Mouse (Mus musculus): ENCODE results near the gene Sf3b1. TPM values are rescaled to one million over a fixed set of nuclear protein-coding genes. Genes with fewer than 3 reads are reported as not detected.

Sf3b1 gene
- total and polyA plus RNA-seq, 3 experiments, result 35.3 to 758 (median 578) TPM

- Histone ChIP-seq H3K36me3 (replicated peaks) (no peaks in the 10 kb centered on the region), H3K4me3 (ENCODE audit: low read depth, low read length) (no peak overlapping the region)
- no peak for DNase-seq (ENCODE audit: low spot score)
Measured at GRCm38 (mm10) chr1:55031026-55031779, 3.9 kb upstream of the Sf3b1 start.

DNA sequence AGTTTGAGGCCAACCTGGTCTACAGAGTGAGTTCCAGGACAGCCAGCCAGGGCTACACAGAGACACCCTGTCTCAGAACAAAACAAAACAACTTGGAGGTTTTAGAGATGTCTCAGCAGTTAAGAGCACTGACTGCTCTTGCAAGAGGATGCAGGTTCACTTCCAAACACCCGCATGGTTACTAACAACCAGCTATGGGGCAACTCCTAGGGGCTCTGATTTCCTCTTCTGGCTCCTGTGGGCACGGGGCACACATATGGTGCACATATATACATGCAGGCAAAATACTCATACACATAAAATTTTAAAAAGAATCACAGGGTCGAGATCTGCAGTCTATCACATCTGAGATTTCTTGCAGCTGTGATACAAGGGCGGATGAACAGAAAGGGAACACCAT is 2.2 kb upstream of the Sf3b1 start:
- ATAC-seq (ENCODE audit: extremely low read depth, insufficient number of reproducible peaks, low FRiP score, poor library complexity, severe bottlenecking) (no peak), DNase-seq (ENCODE audit: low spot score) (no peak)
- peaks cover 46% of the 10 kb centered on the region for H3K4me1 ChIP-seq (ENCODE audit: insufficient read depth, low read depth, low read length)
- peak overlapping the region; percentile 67 for H3K4me3 ChIP-seq (ENCODE audit: low read depth, low read length)
- TF ChIP-seq GATA2 (IDR thresholded peaks at IDR 0.05; ENCODE audit: borderline replicate concordance, low read depth, low read length) (no peak), GATA1 (IDR thresholded peaks at IDR 0.05; ENCODE audit: borderline replicate concordance, low read length) (no peak), CTCF (IDR thresholded peaks at IDR 0.05; ENCODE audit: low read depth, low read length) (no peak), TAL1 (conservative IDR thresholded peaks at IDR 0.05; ENCODE audit: low read depth, low read length) (no peak), POLR2AphosphoS5 (IDR thresholded peaks at IDR 0.05; ENCODE audit: insufficient replicate concordance, low read depth, low read length) (no peak)
- H3K9me3 ChIP-seq (replicated peaks), result no peaks in the 10 kb centered on the region
- H3K36me3 ChIP-seq (replicated peaks), result peaks cover 4% of the 10 kb centered on the region
- no peaks in the 10 kb centered on the region for H3K27me3 ChIP-seq (ENCODE audit: insufficient read depth, low read length)

More at GRCm38 (mm10) chr1:55031026-55031779, 3.9 kb upstream of the Sf3b1 start:
- Histone ChIP-seq H3K27me3 (ENCODE audit: insufficient read depth, low read length) (no peaks in the 10 kb centered on the region), H3K4me1 (ENCODE audit: insufficient read depth, low read depth, low read length) (peaks cover 40% of the 10 kb centered on the region), H3K9me3 (replicated peaks) (no peaks in the 10 kb centered on the region)
- ATAC-seq (ENCODE audit: extremely low read depth, insufficient number of reproducible peaks, low FRiP score, poor library complexity, severe bottlenecking), result no peak
- TF ChIP-seq GATA2 (IDR thresholded peaks at IDR 0.05; ENCODE audit: borderline replicate concordance, low read depth, low read length) (no peak), TAL1 (conservative IDR thresholded peaks at IDR 0.05; ENCODE audit: low read depth, low read length) (no peak), CTCF (IDR thresholded peaks at IDR 0.05; ENCODE audit: low read depth, low read length) (no peak), GATA1 (IDR thresholded peaks at IDR 0.05; ENCODE audit: borderline replicate concordance, low read length) (no peak), POLR2AphosphoS5 (IDR thresholded peaks at IDR 0.05; ENCODE audit: insufficient replicate concordance, low read depth, low read length) (no peak)

DNA sequence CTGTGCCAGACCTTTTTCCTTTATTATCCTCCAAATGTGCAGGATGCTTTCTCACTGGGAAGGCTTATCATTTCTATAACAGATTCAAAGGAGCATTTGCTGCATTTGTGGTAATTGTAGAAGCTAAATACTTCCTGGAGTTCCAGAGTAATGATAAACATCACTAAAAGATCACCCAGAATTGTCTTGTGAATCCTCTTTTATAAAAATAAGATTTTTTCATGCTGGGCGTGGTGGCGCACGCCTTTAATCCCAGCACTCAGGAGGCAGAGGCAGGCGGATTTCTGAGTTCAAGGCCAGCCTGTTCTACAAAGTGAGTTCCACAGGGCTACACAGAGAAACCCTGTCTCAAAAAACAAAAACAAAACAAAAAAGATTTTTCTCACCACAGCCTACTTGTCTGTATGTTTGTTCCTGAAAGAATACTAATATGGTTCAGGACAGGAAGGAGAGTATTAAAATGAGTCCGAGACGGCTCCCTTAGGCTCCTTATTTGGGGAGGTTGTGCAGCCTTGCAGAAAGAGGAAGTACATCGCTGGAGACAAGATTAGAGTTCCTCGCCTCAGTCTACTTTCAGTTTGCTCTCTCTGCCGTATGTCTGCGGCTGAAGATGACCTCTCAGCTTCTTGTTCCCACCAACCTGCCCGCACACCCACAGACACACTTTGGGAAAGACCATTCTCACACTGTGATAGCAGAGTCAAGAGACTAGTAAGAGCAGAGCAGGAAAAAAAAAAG is 1.4 kb upstream of the Sf3b1 start:
- H3K27me3 ChIP-seq (ENCODE audit: insufficient read depth, low read length), result no peaks in the 10 kb centered on the region
- peak overlapping the region; percentile 67 for H3K4me3 ChIP-seq (ENCODE audit: low read depth, low read length)
- peaks cover 53% of the 10 kb centered on the region for H3K4me1 ChIP-seq (ENCODE audit: insufficient read depth, low read depth, low read length)
- peak; percentile 68 for DNase-seq (ENCODE audit: low spot score)
- TF ChIP-seq TAL1 (conservative IDR thresholded peaks at IDR 0.05; ENCODE audit: low read depth, low read length) (no peak), CTCF (IDR thresholded peaks at IDR 0.05; ENCODE audit: low read depth, low read length) (no peak), POLR2AphosphoS5 (IDR thresholded peaks at IDR 0.05; ENCODE audit: insufficient replicate concordance, low read depth, low read length) (no peak), GATA1 (IDR thresholded peaks at IDR 0.05; ENCODE audit: borderline replicate concordance, low read length) (no peak)
- peak; percentile 70 for ATAC-seq (ENCODE audit: extremely low read depth, insufficient number of reproducible peaks, low FRiP score, poor library complexity, severe bottlenecking)
- H3K9me3 ChIP-seq (replicated peaks), result no peaks in the 10 kb centered on the region
- H3K36me3 ChIP-seq (replicated peaks), result peaks cover 6% of the 10 kb centered on the region

DNA sequence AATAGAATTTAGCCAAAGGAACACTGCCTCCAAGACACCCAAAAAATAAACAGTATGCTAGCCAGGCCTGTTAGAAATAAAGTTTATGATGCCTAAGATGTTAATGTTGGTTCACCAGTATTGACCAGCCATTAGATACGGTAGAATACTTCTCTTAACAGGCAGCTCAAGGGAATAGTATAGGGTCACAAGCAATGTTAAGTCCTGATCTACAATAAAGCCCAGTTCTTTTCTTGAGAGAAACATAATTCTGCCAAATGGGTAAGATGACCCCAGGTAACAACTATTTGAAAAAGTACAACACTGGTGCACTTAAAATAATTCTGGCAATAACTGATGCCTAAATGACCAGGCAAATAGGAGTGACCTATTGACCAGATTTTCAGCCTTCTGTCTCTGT is 685 bp upstream of the Sf3b1 start:
- no peak for TF ChIP-seq GATA1 (IDR thresholded peaks at IDR 0.05; ENCODE audit: borderline replicate concordance, low read length)
- TF ChIP-seq GATA2 (IDR thresholded peaks at IDR 0.05; ENCODE audit: borderline replicate concordance, low read depth, low read length), result no peak
- TF ChIP-seq POLR2AphosphoS5 (IDR thresholded peaks at IDR 0.05; ENCODE audit: insufficient replicate concordance, low read depth, low read length), result no peak
- Histone ChIP-seq H3K4me3 (ENCODE audit: low read depth, low read length) (peak overlapping the region; percentile 91), H3K36me3 (replicated peaks) (peaks cover 11% of the 10 kb centered on the region), H3K4me1 (ENCODE audit: insufficient read depth, low read depth, low read length) (peaks cover 58% of the 10 kb centered on the region), H3K9me3 (replicated peaks) (no peaks in the 10 kb centered on the region), H3K27me3 (ENCODE audit: insufficient read depth, low read length) (no peaks in the 10 kb centered on the region)
- no peak for ATAC-seq (ENCODE audit: extremely low read depth, insufficient number of reproducible peaks, low FRiP score, poor library complexity, severe bottlenecking)
- no peak for DNase-seq (ENCODE audit: low spot score)

DNA sequence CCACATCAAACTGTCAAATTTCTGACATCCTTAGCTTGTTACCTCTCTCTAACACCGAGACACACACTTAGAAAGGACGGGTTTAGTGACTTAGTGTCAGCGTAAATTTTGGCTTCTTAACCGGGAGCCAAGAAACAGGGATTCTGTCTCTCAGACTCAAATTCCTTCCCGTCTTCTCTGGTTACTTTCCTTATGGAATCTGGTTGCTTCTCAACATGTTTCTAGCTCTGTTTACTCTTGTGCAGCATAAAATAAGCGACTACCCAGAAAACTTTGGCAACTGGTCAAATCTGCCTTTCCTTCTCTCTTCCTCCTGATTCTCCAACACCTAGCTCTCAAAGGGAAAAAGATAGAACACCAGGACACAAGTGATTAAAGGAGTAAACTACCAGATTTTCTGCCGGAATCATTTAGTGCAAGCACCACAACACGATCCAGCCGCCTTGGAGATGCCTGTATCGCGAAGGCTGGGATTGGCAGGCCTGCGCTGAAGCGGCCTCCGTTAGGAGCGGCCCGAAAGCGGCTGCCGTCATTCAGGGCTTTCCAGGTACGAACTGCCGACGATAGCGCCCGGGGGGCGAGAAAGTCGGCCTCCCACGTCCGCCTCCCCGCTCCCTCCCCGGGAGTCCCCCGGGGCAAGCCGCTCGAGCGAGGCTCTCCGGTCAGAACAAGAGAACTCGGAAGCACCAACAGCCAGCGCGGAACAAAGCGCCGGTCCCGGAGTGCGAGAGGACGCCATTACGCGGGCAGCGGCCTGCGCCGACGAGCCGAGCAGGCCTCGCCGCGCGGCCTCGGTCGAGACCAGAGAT is 633 bp downstream of the Sf3b1 start:
- no peaks in the 10 kb centered on the region for H3K9me3 ChIP-seq (replicated peaks)
- peaks cover 19% of the 10 kb centered on the region for H3K36me3 ChIP-seq (replicated peaks)
- ATAC-seq (ENCODE audit: extremely low read depth, insufficient number of reproducible peaks, low FRiP score, poor library complexity, severe bottlenecking) (no peak), DNase-seq (ENCODE audit: low spot score) (peak; percentile 18)
- H3K4me3 ChIP-seq (ENCODE audit: low read depth, low read length), result peak overlapping the region; percentile 91
- peaks cover 67% of the 10 kb centered on the region for H3K4me1 ChIP-seq (ENCODE audit: insufficient read depth, low read depth, low read length)
- TF ChIP-seq GATA2 (IDR thresholded peaks at IDR 0.05; ENCODE audit: borderline replicate concordance, low read depth, low read length), result no peak
- TF ChIP-seq CTCF (IDR thresholded peaks at IDR 0.05; ENCODE audit: low read depth, low read length), result no peak
- no peak for TF ChIP-seq GATA1 (IDR thresholded peaks at IDR 0.05; ENCODE audit: borderline replicate concordance, low read length)
- TF ChIP-seq POLR2AphosphoS5 (IDR thresholded peaks at IDR 0.05; ENCODE audit: insufficient replicate concordance, low read depth, low read length), result no peak
- TF ChIP-seq TAL1 (conservative IDR thresholded peaks at IDR 0.05; ENCODE audit: low read depth, low read length), result no peak
- H3K27me3 ChIP-seq (ENCODE audit: insufficient read depth, low read length), result no peaks in the 10 kb centered on the region

Data from G1E (cell line).